Mouse (Mus musculus) heart, embryonic 11.5 days (tissue): ENCODE data around the gene Vav2. TPM values are rescaled to one million over a fixed set of nuclear protein-coding genes. Genes with fewer than 3 reads are reported as not detected.

ENCODE experiments used
- ATAC-seq: fragments of 200-750 bp; cut with Nextera tagmentation; replicated peaks from 2 replicates; pipeline ENCODE4 v1.8.0; 2017; ENCODE audit warnings: moderate library complexity; ENCODE audit not compliant: insufficient number of reproducible peaks, low FRiP score, low TSS enrichment
- H3K27ac ChIP-seq: fragments of 300-500 bp; sonication (generic); 2 replicates; pipeline ENCODE4 v1.5.1; 2014; ENCODE audit warnings: mild to moderate bottlenecking, low read depth, low read length
- H3K27me3 ChIP-seq: fragments of 300-500 bp; sonication (generic); 2 replicates; pipeline ENCODE4 v1.6.1; 2014; ENCODE audit warnings: mild to moderate bottlenecking, low read length, mixed read lengths; ENCODE audit not compliant: control insufficient read depth, insufficient read depth
- H3K36me3 ChIP-seq: fragments of 300-500 bp; sonication (generic); 2 replicates; pipeline ENCODE4 v1.6.1; 2014; ENCODE audit warnings: mild to moderate bottlenecking, low read length, moderate library complexity, mixed read lengths; ENCODE audit not compliant: control insufficient read depth, insufficient read depth
- H3K4me1 ChIP-seq: fragments of 300-500 bp; sonication (generic); 2 replicates; pipeline ENCODE4 v1.6.1; 2014; ENCODE audit warnings: low read length; ENCODE audit not compliant: control insufficient read depth, insufficient read depth
- H3K4me2 ChIP-seq: fragments of 300-500 bp; sonication (generic); 2 replicates; pipeline ENCODE4 v1.6.1; 2014; ENCODE audit warnings: mild to moderate bottlenecking, moderate library complexity
- H3K4me3 ChIP-seq: fragments of 300-500 bp; sonication (generic); 2 replicates; pipeline ENCODE4 v1.5.1; 2014; ENCODE audit warnings: low read depth, low read length
- H3K9ac ChIP-seq: fragments of 300-500 bp; sonication (generic); 2 replicates; pipeline ENCODE4 v1.6.1; 2014; ENCODE audit warnings: mild to moderate bottlenecking, low read depth, low read length, moderate library complexity
- H3K9me3 ChIP-seq: fragments of 300-500 bp; sonication (generic); replicated peaks from 2 replicates; pipeline ENCODE4 v1.6.1; 2016; ENCODE audit warnings: low read length; ENCODE audit not compliant: control insufficient read depth
- WGBS: fragments of 180-500 bp; shearing (Covaris S2); extraction: QIAGEN DNeasy Blood & Tissue Kit; methylation state at CpG from one replicate; pipeline ENCODE4 v1.1.7; 2014; ENCODE audit not compliant: insufficient replicate concordance; 5-methylcytosine and 5-hydroxymethylcytosine counted together
- polyA plus RNA-seq: library from polyadenylated mRNA; unstranded; fragments of >200 nt; fragmentation: Nextera tagmentation; extraction: Ambion mirVana; gene quantifications from 2 replicates; pipeline ENCODE4 v1.2.1, GENCODE M21; 2014

Vav2 gene
- polyA plus RNA-seq, 1 experiment from 2014 or later, result 3.4 TPM

DNA sequence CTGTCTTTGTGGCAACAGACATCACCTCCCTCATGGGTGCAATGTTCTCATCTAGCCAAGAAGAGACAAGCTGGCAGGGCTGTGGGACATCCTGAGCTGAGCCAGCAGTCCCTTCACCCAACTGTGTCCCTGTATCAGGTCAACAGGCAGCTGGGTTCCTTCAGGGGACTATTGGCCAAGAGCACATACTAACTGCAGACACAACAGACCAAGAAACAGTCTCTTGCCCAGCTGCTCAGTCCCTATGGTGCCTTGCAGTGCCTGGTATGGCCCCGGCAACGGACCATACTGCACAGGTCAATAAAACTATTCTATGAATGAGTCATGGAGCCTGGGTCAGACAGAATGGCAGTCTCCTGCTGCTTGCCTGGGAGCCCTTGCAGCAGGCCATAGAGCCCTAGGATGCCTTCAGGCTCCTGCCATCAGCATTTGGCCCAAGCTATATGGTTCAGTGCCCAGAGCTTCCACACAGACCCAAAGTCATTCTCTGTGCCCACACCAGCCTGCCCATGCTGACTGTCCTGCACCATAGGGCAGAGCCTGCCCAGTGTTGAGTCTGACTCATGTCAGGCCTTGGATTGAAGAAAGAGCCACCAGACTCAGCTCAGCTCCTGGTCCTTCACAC, 197.2 kb downstream of the Vav2 start:
- 71% methylated on average over 2 of the region's 2 CpGs for WGBS
- Histone ChIP-seq H3K4me2 (no peak overlapping the region), H3K9ac (no peak overlapping the region), H3K36me3 (no peaks in the 10 kb centered on the region), H3K27ac (no peak overlapping the region), H3K9me3 (no peaks in the 10 kb centered on the region), H3K27me3 (no peaks in the 10 kb centered on the region; the same call in 1 of the 2 replicates), H3K4me1 (peaks cover 22% of the 10 kb centered on the region), H3K4me3 (no peak overlapping the region)
- no peak for ATAC-seq

DNA sequence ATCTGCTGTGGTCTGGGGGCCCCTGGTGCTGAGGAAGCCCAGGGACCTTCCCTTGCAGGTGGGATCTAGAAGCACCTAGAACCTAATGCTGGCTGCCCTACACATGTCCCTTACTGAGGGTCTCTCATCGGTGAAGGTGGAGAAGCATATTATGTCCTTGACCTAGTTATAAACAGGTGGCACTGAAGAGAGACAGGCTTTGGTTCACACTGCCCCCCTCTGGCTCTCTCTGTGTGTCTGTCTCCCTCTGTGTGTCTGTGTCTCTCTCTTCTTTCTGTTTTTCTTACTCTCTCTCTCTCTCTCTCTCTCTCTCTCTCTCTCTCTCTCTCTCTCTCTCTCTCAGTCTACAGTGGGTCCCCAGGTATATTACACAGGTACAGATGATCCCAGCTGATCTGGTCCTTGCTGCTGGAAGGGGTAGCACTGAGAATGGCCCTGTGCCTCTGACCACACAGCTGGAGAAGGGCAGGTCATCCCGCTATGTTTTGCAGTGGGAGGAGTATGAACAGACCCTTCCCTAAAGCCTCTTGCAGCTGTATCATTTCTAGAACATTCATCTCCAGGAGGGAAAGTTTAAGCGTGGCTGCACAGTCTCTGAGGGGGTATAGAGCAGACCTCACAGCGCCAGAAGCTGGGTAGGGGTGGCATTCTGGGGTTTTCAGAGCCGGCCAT, 197.9 kb downstream of the Vav2 start:
- Histone ChIP-seq H3K4me2 (no peak overlapping the region), H3K9me3 (no peaks in the 10 kb centered on the region), H3K4me3 (no peak overlapping the region), H3K4me1 (peaks cover 22% of the 10 kb centered on the region), H3K27me3 (no peaks in the 10 kb centered on the region; the same call in 1 of the 2 replicates), H3K9ac (no peak overlapping the region), H3K36me3 (no peaks in the 10 kb centered on the region), H3K27ac (no peak overlapping the region)
- WGBS, result 62% methylated on average over 5 of the region's 5 CpGs
- no peak for ATAC-seq

DNA sequence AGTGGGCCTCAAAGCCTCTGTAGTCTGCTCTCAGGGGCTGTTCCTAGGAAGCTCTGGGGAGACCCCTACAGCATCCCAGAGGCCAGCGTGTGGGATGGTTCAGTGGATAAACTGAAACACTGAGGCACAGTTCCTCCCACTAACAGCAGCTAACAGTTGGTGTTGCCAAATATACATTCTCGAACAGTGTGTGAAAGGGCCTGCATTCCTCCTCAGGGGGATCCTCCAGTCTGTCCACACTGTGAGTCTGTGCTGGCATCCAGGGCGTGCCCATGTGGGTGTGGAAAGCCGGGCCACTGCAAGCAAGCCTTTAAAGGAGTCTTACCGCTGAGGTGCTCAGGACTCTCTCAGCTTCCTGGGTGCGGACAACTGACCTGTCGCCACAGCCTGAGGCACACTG, 200.3 kb downstream of the Vav2 start:
- Histone ChIP-seq H3K4me1 (peaks cover 4% of the 10 kb centered on the region; the same call in 1 of the 2 replicates), H3K27ac (no peak overlapping the region), H3K9me3 (no peaks in the 10 kb centered on the region), H3K27me3 (no peaks in the 10 kb centered on the region; the same call in 1 of the 2 replicates), H3K36me3 (no peaks in the 10 kb centered on the region), H3K4me3 (no peak overlapping the region), H3K4me2 (no peak overlapping the region), H3K9ac (no peak overlapping the region)
- 60% methylated on average over 7 of the region's 7 CpGs for WGBS
- ATAC-seq, result no peak

DNA sequence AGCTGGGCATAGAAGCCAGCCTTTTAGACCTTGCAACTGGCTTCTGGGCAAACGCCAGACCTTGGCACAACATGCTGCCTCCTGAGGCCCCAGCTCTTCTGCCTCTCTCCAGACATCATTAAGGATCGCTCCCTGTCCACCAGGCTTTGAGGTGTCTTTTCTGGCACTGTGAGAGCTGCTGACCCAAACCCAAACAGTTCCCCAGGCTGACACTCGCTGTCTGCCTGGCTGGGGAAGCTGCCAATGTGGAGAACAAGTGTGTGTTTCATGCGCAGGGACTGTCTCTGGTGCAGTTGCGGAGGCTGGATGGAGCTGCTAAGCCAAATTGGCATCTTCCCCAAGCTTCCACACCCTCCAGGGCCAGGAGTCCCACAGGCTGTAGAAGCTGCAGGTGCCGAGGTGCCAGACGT, 203.8 kb downstream of the Vav2 start:
- Histone ChIP-seq H3K9me3 (no peaks in the 10 kb centered on the region), H3K27me3 (no peaks in the 10 kb centered on the region), H3K4me1 (peaks cover 11% of the 10 kb centered on the region), H3K9ac (no peak overlapping the region), H3K27ac (no peak overlapping the region), H3K36me3 (no peaks in the 10 kb centered on the region), H3K4me3 (no peak overlapping the region), H3K4me2 (no peak overlapping the region)
- no peak for ATAC-seq
- WGBS, result 85% methylated on average over 7 of the region's 7 CpGs

DNA sequence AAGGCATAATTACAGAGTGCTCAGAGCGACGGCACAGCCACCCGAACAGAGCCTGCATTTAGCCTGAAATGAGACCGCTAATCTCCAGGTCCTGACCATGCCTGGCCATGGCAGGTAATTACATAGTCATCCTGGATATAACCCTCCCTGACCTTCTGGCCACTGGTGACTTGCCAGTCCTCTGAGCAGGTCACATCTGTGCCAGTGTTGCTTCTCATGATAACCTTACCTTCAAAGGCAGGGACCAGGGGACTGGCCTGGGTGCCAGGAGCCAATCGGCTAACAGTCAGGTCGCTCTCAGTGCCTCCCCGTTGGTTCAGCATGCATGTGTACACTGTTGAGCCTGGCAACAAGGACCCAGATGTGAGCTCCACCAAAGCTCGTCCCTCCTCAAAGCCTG, 208.3 kb downstream of the Vav2 start:
- Histone ChIP-seq H3K4me2 (no peak overlapping the region), H3K4me3 (no peak overlapping the region), H3K27ac (peak overlapping the region; percentile 58; the same call in 1 of the 2 replicates), H3K36me3 (no peaks in the 10 kb centered on the region), H3K27me3 (no peaks in the 10 kb centered on the region; the same call in 1 of the 2 replicates), H3K4me1 (peaks cover 25% of the 10 kb centered on the region), H3K9me3 (no peaks in the 10 kb centered on the region), H3K9ac (no peak overlapping the region)
- no peak for ATAC-seq
- 80% methylated on average over 8 of the region's 8 CpGs for WGBS

DNA sequence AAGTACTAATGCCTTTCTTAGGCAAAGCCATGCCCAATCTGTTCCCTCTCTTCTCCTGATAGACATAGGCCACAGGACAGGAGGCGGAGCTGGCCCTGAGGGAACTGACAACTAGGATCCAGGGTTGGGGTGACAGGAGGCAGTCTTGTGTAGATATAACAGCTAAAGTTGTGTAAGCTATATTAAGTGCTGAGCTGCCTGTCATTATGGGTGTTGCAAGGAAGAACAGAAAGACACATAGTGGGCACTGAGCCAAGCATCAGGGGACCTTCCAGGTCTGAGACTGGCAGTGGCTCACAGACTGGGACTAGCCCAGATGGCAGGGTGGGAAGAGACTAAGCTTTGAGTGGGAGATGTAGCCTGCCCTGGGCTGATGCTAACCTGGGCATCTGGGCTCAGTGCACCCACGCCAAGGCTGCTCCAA, 208.7 kb downstream of the Vav2 start:
- Histone ChIP-seq H3K4me1 (peaks cover 30% of the 10 kb centered on the region), H3K36me3 (no peaks in the 10 kb centered on the region), H3K4me2 (no peak overlapping the region), H3K27ac (peak overlapping the region; percentile 70; the same call in 1 of the 2 replicates), H3K9me3 (no peaks in the 10 kb centered on the region), H3K4me3 (no peak overlapping the region), H3K27me3 (no peaks in the 10 kb centered on the region; the same call in 1 of the 2 replicates), H3K9ac (no peak overlapping the region)
- ATAC-seq, result peak; percentile 69; the same call in 1 of the 2 replicates
- 68% methylated on average over 2 of the region's 2 CpGs for WGBS

DNA sequence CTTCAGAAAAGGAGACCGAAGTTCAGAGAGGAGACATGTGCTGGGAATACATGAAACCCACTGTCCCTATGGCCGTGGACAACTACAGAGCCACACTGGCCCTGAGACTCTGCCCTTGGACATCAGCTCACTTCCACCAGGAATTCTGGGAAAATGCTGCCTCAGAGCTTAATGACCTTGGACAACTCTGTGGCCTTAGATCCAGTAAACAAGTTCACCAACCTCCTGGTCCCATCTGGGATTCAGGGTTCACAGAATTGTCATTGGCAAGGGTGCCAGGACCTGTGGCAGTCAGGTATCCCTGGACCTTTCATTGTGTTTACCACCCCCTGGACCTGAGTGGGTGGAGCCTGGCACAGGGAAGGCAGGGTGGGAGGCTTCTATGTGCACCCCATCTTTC, 211.3 kb downstream of the Vav2 start:
- Histone ChIP-seq H3K36me3 (no peaks in the 10 kb centered on the region), H3K4me2 (no peak overlapping the region), H3K9me3 (no peaks in the 10 kb centered on the region), H3K9ac (no peak overlapping the region), H3K4me1 (peaks cover 52% of the 10 kb centered on the region), H3K27me3 (peaks cover 3% of the 10 kb centered on the region; the same call in 1 of the 2 replicates), H3K27ac (no peak overlapping the region), H3K4me3 (no peak overlapping the region)
- 77% methylated on average over 2 of the region's 2 CpGs for WGBS
- ATAC-seq, result no peak
